Mouse (Mus musculus) forebrain, embryonic 10.5 days (tissue): Measurements from ENCODE around the gene Olfr110. TPM values are rescaled to one million over a fixed set of nuclear protein-coding genes. Genes with fewer than 3 reads are reported as not detected.
"Not testable (repeated sequence)": the region's sequence is repeated elsewhere in the genome, so short reads cannot be mapped to it uniquely, and the experiment has no call there.

ENCODE experiments used
- DNase-seq: peaks from one replicate; pipeline ENCODE4 v3.0.0-alpha.2; 2017; ENCODE audit warnings: low spot score; ENCODE audit errors: extremely low spot score
- H3K27ac ChIP-seq: fragments of 300-500 bp; sonication (generic); 2 replicates; pipeline ENCODE4 v1.5.1; 2016; ENCODE audit warnings: mild to moderate bottlenecking
- H3K27me3 ChIP-seq: fragments of 300-500 bp; sonication (generic); 2 replicates; pipeline ENCODE4 v1.6.1; 2016; ENCODE audit warnings: mild to moderate bottlenecking; ENCODE audit not compliant: poor library complexity, severe bottlenecking
- H3K36me3 ChIP-seq: fragments of 300-500 bp; sonication (generic); replicated peaks from 2 replicates; pipeline ENCODE4 v1.6.1; 2016; ENCODE audit warnings: mild to moderate bottlenecking, moderate library complexity
- H3K4me1 ChIP-seq: fragments of 300-500 bp; sonication (generic); 2 replicates; pipeline ENCODE4 v1.6.1; 2016
- H3K4me3 ChIP-seq: fragments of 300-500 bp; sonication (generic); 2 replicates; pipeline ENCODE4 v1.5.1; 2016; ENCODE audit warnings: mild to moderate bottlenecking, moderate library complexity
- H3K9me3 ChIP-seq: fragments of 300-500 bp; sonication (generic); 2 replicates; pipeline ENCODE4 v1.6.1; 2016; ENCODE audit warnings: mild to moderate bottlenecking, moderate library complexity
- WGBS: fragments of 180-500 bp; shearing (Covaris S2); methylation state at CpG from one replicate; pipeline ENCODE4 v1.1.7; 2016; 5-methylcytosine and 5-hydroxymethylcytosine counted together
- polyA plus RNA-seq: library from polyadenylated mRNA; unstranded; fragments of >200 nt; fragmentation: Nextera tagmentation; extraction: Ambion mirVana; gene quantifications from 2 replicates; pipeline ENCODE4 v1.2.1, GENCODE M21; 2016

The Olfr110 gene
- polyA plus RNA-seq: not detected in 2 replicates

- no peak for DNase-seq
Observed at GRCm38 (mm10) chr17:37491930-37492518, at the start of gene Olfr110. Gene Olfr110, plus strand, starts transcription at chr17:37492468.

GRCm38 (mm10) chr17:37445180-37445579 lies 47.1 kb upstream of the Olfr110 start, which contains the start of gene Olfr108:
Gene Olfr108, plus strand, starts transcription at chr17:37445480.
- Histone ChIP-seq H3K27ac (no peak within 1 kb of the TSS), H3K27me3 (no peaks in the 10 kb centered on the region), H3K36me3 (no peaks in the 10 kb centered on the region), H3K4me3 (no peak within 1 kb of the TSS), H3K9me3 (no peaks in the 10 kb centered on the region), H3K4me1 (no peaks in the 10 kb centered on the region)
- 91% methylated on average over 1 of the region's 1 CpGs for WGBS
- no peak for DNase-seq

More at GRCm38 (mm10) chr17:37491930-37492518, at the start of gene Olfr110:
- no peaks in the 10 kb centered on the region for H3K36me3 ChIP-seq
- no peaks in the 10 kb centered on the region for H3K9me3 ChIP-seq
- no peak within 1 kb of the TSS for H3K27ac ChIP-seq
- no peak within 1 kb of the TSS for H3K4me3 ChIP-seq
- WGBS: 69% methylated on average over 1 of the region's 1 CpGs
- H3K4me1 ChIP-seq: no peaks in the 10 kb centered on the region
- no peaks in the 10 kb centered on the region for H3K27me3 ChIP-seq

GRCm38 (mm10) chr17:37458616-37459015 lies 33.7 kb upstream of the Olfr110 start, which contains the start of gene Olfr109:
Gene Olfr109, plus strand, starts transcription at chr17:37458916.
- Histone ChIP-seq H3K27ac (no peak within 1 kb of the TSS), H3K4me1 (no peaks in the 10 kb centered on the region), H3K27me3 (no peaks in the 10 kb centered on the region), H3K36me3 (no peaks in the 10 kb centered on the region), H3K4me3 (no peak within 1 kb of the TSS), H3K9me3 (no peaks in the 10 kb centered on the region)
- WGBS: 92% methylated on average over 1 of the region's 1 CpGs
- no peak for DNase-seq

GRCm38 (mm10) chr17:37483452-37483851 lies 8.8 kb upstream of the Olfr110 start, which contains the start of gene H2-M2:
Gene H2-M2, minus strand, starts transcription at chr17:37483552.
- no peaks in the 10 kb centered on the region for H3K27me3 ChIP-seq
- H3K27ac ChIP-seq: no peak within 1 kb of the TSS
- no peak within 1 kb of the TSS for H3K4me3 ChIP-seq
- no peak for DNase-seq
- no peaks in the 10 kb centered on the region for H3K36me3 ChIP-seq
- peaks cover 4% of the 10 kb centered on the region; the same call in 1 of the 2 replicates for H3K9me3 ChIP-seq
- WGBS: 82% methylated on average over 2 of the region's 2 CpGs
- H3K4me1 ChIP-seq: no peaks in the 10 kb centered on the region

GRCm38 (mm10) chr17:37507730-37508129 lies 15.5 kb downstream of the Olfr110 start, which contains the start of gene Olfr111:
Gene Olfr111, plus strand, starts transcription at chr17:37508030.
- no peak within 1 kb of the TSS for H3K27ac ChIP-seq
- WGBS: 93% methylated on average over 4 of the region's 4 CpGs
- no peaks in the 10 kb centered on the region for H3K4me1 ChIP-seq
- H3K27me3 ChIP-seq: no peaks in the 10 kb centered on the region
- DNase-seq: no peak
- H3K4me3 ChIP-seq: no peak within 1 kb of the TSS
- H3K36me3 ChIP-seq: no peaks in the 10 kb centered on the region
- H3K9me3 ChIP-seq: no peaks in the 10 kb centered on the region

GRCm38 (mm10) chr17:37524612-37525011 lies 32.3 kb downstream of the Olfr110 start:
- not testable (repeated sequence) for H3K4me3 ChIP-seq, H3K27ac ChIP-seq, DNase-seq, H3K9me3 ChIP-seq, H3K27me3 ChIP-seq, H3K4me1 ChIP-seq, H3K36me3 ChIP-seq

DNA sequence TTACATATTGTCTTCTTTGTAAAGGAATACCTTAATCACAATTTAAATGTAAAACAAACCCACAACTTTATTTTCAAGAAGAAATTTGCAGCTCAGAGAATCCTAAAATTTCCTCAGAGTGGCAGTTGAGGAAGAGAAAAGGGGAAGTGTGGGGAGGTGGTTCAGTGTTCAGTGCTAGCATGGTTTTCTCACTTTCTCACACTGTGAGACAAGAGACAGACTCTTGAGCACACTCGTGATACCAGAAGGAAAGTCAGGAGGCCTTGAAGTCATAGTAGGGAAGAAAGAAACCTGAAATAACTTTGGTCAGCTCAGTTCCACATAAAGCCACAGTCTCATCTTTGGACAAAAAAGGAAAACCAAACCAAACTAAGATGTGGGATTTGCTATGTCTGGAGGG lies 33.2 kb downstream of the Olfr110 start:
- not testable (repeated sequence) for H3K9me3 ChIP-seq, H3K4me1 ChIP-seq, H3K27me3 ChIP-seq, DNase-seq, H3K36me3 ChIP-seq, H3K27ac ChIP-seq, H3K4me3 ChIP-seq
- WGBS: 81% methylated on average over 1 of the region's 1 CpGs

DNA sequence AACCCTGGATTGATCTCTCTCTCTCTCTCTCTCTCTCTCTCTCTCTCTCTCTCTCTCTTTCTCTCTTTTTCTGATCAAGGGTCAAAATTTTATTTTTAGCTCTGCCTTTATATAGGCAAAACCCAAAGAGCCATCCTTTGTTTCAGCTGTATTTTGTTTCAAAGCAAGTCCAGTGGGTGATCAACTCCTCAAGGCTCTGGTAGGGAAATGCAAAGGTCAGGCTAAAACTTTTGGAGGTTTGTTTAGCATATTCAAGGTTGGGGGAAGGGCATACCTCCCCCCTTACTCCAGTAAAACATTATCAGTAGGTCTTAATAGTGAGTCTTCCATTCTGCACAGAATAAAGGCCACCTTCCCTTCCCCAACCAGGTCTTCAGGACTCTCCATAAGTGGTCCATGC lies 42.9 kb downstream of the Olfr110 start:
- no peaks in the 10 kb centered on the region for H3K36me3 ChIP-seq
- no peak overlapping the region for H3K4me3 ChIP-seq
- no peaks in the 10 kb centered on the region for H3K4me1 ChIP-seq
- H3K27me3 ChIP-seq: no peaks in the 10 kb centered on the region
- DNase-seq: no peak
- H3K27ac ChIP-seq: no peak overlapping the region
- no peaks in the 10 kb centered on the region for H3K9me3 ChIP-seq

DNA sequence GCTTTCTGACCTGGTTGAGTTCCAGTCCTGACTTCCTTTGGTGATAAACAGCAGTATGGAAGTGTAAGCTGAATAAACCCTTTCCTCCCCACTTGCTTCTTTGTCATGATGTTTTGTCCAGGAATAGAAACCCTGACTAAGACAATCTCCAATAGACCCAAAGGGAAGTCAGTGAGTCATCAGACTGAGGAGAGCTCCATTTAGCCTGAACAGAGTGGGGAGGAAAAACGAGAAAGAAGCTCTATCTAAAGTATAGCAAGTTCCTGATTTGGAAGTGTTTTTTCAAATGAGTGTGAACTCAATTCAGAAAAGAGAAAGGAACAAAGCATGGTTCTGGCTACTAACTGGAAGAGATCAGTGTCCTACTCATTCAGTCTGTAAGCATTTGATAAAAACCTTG lies 46.1 kb downstream of the Olfr110 start:
- not testable (repeated sequence) for DNase-seq, H3K36me3 ChIP-seq, H3K4me3 ChIP-seq, H3K27ac ChIP-seq, H3K27me3 ChIP-seq, H3K9me3 ChIP-seq, H3K4me1 ChIP-seq
- 53% methylated on average over 1 of the region's 1 CpGs for WGBS

DNA sequence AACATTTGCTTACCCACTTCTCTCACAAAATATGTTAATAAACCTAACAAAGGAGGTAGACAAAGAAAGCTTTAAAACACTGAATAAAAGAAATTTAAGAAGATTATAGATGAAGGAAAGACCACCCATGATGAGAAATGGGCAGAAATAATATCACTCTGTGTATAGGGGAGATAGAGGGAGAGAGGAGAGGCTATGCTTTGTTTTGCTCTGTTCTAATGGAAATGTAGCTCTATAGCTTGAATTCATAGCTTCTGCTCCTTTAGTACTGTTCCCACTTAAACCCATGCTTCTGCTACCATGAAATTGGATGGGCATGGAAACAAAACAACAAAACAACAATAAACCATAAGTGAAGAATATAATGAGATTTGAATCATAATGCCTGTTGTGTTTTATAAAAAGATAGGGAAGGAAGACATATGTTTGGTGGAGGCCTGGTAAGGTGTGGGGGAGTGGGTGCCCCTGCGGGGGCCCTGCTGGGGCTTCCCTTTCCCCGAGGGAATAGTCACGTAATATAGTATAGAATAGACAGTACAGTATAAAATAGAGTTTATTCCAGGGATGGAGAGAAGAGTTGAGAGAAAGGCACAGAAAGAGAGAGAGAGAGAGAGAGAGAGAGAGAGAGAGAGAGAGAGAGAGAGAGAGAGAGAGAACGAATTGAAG lies 49.3 kb downstream of the Olfr110 start:
- Histone ChIP-seq H3K4me3 (no peak overlapping the region), H3K4me1 (no peaks in the 10 kb centered on the region), H3K27me3 (no peaks in the 10 kb centered on the region), H3K36me3 (no peaks in the 10 kb centered on the region), H3K9me3 (no peaks in the 10 kb centered on the region), H3K27ac (no peak overlapping the region)
- WGBS: 60% methylated on average over 4 of the region's 4 CpGs
- no peak for DNase-seq

GRCm38 (mm10) chr17:37543800-37544435 lies 51.6 kb downstream of the Olfr110 start:
- Histone ChIP-seq H3K36me3 (no peaks in the 10 kb centered on the region), H3K27ac (no peak overlapping the region), H3K4me3 (no peak overlapping the region), H3K27me3 (no peaks in the 10 kb centered on the region), H3K9me3 (no peaks in the 10 kb centered on the region), H3K4me1 (no peaks in the 10 kb centered on the region)
- DNase-seq: no peak
- 69% methylated on average over 3 of the region's 3 CpGs for WGBS
